Mouse (Mus musculus): ENCODE results near the gene Zfp13. TPM values are rescaled to one million over a fixed set of nuclear protein-coding genes. Genes with fewer than 3 reads are reported as not detected.

Zfp13 gene
- total and polyA plus RNA-seq, 3 experiments = 0.08 to 0.38 TPM; not detected in 1

GRCm38 (mm10) chr17:23575951-23576552, 23.2 kb downstream of the Zfp13 start:
- Histone ChIP-seq H3K27me3 (ENCODE audit: control insufficient read depth in 1 of 2, insufficient read depth in 2 of 2, low read length in 2 of 2) (peaks cover 0 to 1% of the 10 kb centered on the region in 2 experiments; a peak in 1 of 4 replicates), H3K79me2 (ENCODE audit: control insufficient read depth, insufficient read depth, low read length, poor library complexity) (no peaks in the 10 kb centered on the region), H3K36me3 (ENCODE audit: control insufficient read depth in 1 of 2, insufficient read depth in 2 of 2, low read length in 2 of 2) (no peaks in the 10 kb centered on the region), H3K4me1 (ENCODE audit: control insufficient read depth in 1 of 2, insufficient read depth in 2 of 2, low read length in 2 of 2) (no peaks in the 10 kb centered on the region), H3K9me3 (replicated peaks; ENCODE audit: insufficient read depth, low read length) (no peaks in the 10 kb centered on the region), H3K4me3 (ENCODE audit: control insufficient read depth in 1 of 2, insufficient read depth in 1 of 2, low read depth in 2 of 2, low read length in 2 of 2) (no peak overlapping the region), H3K27ac (ENCODE audit: control insufficient read depth, low read depth, low read length) (no peak overlapping the region), H3K9ac (ENCODE audit: control insufficient read depth, low read depth, low read length, poor library complexity, severe bottlenecking) (no peak overlapping the region)
- TF ChIP-seq TAL1 (IDR thresholded peaks at IDR 0.05; ENCODE audit: low read length) = no peak
- no peak for TF ChIP-seq HCFC1 (IDR thresholded peaks at IDR 0.05; ENCODE audit: low read depth, low read length)
- no peak for TF ChIP-seq MAZ (IDR thresholded peaks at IDR 0.05; ENCODE audit: low read depth, low read length)
- TF ChIP-seq MEF2A (IDR thresholded peaks at IDR 0.05; ENCODE audit: extremely low read depth, insufficient replicate concordance, low read depth, low read length, poor library complexity, severe bottlenecking) = no peak
- TF ChIP-seq TBP (IDR thresholded peaks at IDR 0.05; ENCODE audit: low read depth, low read length) = no peak
- DNase-seq (ENCODE audit: low read depth, low spot score) = no peak

GRCm38 (mm10) chr17:23574130-23574529, 25.2 kb downstream of the Zfp13 start:
- Histone ChIP-seq H3K9ac (ENCODE audit: control insufficient read depth, low read depth, low read length, poor library complexity, severe bottlenecking) (no peak overlapping the region), H3K9me3 (replicated peaks; ENCODE audit: insufficient read depth, low read length) (no peaks in the 10 kb centered on the region), H3K36me3 (ENCODE audit: control insufficient read depth in 1 of 2, insufficient read depth in 2 of 2, low read length in 2 of 2) (no peaks in the 10 kb centered on the region), H3K4me3 (ENCODE audit: control insufficient read depth in 1 of 2, insufficient read depth in 1 of 2, low read depth in 2 of 2, low read length in 2 of 2) (no peak overlapping the region), H3K79me2 (ENCODE audit: control insufficient read depth, insufficient read depth, low read length, poor library complexity) (no peaks in the 10 kb centered on the region), H3K27me3 (ENCODE audit: control insufficient read depth in 1 of 2, insufficient read depth in 2 of 2, low read length in 2 of 2) (peaks cover 0 to 1% of the 10 kb centered on the region in 2 experiments; a peak in 1 of 4 replicates), H3K4me1 (ENCODE audit: control insufficient read depth in 1 of 2, insufficient read depth in 2 of 2, low read length in 2 of 2) (no peaks in the 10 kb centered on the region), H3K27ac (ENCODE audit: control insufficient read depth, low read depth, low read length) (no peak overlapping the region)
- DNase-seq (ENCODE audit: low read depth, low spot score) = no peak
- TF ChIP-seq ZC3H11A (IDR thresholded peaks at IDR 0.05; ENCODE audit: low read depth, low read length) (no peak), USF2 (IDR thresholded peaks at IDR 0.05; ENCODE audit: borderline replicate concordance in 1 of 2, insufficient read depth in 1 of 2, low read depth in 1 of 2, low read length in 2 of 2) (no peak), CHD1 (IDR thresholded peaks at IDR 0.05; ENCODE audit: low read depth, low read length) (no peak), ZNF384 (IDR thresholded peaks at IDR 0.05; ENCODE audit: low read depth, low read length) (no peak), ZMIZ1 (IDR thresholded peaks at IDR 0.05; ENCODE audit: low read depth, low read length) (no peak), TCF12 (IDR thresholded peaks at IDR 0.05; ENCODE audit: low read depth, low read length) (no peak), TAL1 (IDR thresholded peaks at IDR 0.05; ENCODE audit: low read length) (no peak), MXI1 (IDR thresholded peaks at IDR 0.05; ENCODE audit: low read depth, low read length) (no peak), KAT2A (conservative IDR thresholded peaks at IDR 0.05; ENCODE audit: low read depth, low read length) (no peak), MAX (IDR thresholded peaks at IDR 0.05; ENCODE audit: low read length) (no peak), SMC3 (IDR thresholded peaks at IDR 0.05; ENCODE audit: low read depth, low read length) (no peak), POLR2A (IDR thresholded peaks at IDR 0.05; ENCODE audit: control insufficient read depth in 1 of 2, insufficient read depth in 1 of 2, low read depth in 1 of 2, low read length in 2 of 2, poor library complexity in 1 of 2) (no peak), POLR2AphosphoS2 (IDR thresholded peaks at IDR 0.05; ENCODE audit: low read length) (no peak), GATA1 (IDR thresholded peaks at IDR 0.05; ENCODE audit: low read depth, low read length) (no peak), MAZ (IDR thresholded peaks at IDR 0.05; ENCODE audit: low read depth, low read length) (no peak)

Data from MEL (cell line).